In genomic region chr12:78727723-78728122, GRCm38 (mm10) we compare ENCODE assay signal across 12 mouse cellular contexts.
"Had no signal": no experiment of that assay in that cellular context is flagged by ENCODE, and none has a peak within 500 bp of the region (broad histone marks: within the 10 kb centered on the region; RNA-seq: fewer than 3 reads in every experiment).

No protein-coding gene starts in this region.

- DNase-seq: liver; lung, adult 18-20 months; lung, postnatal 10 days; lung, postnatal 36 days; retina, postnatal 1 day; right cerebral cortex, postnatal 25 days; thymus, adult 2 months; thymus, postnatal 14 days; thymus, postnatal 4 days had no signal

- ATAC-seq: intestine, postnatal 0 days; liver, embryonic 12.5 days; midbrain, embryonic 13.5 days had no signal
